ENCODE assay signal across 13 mouse cellular contexts in the genomic region with DNA sequence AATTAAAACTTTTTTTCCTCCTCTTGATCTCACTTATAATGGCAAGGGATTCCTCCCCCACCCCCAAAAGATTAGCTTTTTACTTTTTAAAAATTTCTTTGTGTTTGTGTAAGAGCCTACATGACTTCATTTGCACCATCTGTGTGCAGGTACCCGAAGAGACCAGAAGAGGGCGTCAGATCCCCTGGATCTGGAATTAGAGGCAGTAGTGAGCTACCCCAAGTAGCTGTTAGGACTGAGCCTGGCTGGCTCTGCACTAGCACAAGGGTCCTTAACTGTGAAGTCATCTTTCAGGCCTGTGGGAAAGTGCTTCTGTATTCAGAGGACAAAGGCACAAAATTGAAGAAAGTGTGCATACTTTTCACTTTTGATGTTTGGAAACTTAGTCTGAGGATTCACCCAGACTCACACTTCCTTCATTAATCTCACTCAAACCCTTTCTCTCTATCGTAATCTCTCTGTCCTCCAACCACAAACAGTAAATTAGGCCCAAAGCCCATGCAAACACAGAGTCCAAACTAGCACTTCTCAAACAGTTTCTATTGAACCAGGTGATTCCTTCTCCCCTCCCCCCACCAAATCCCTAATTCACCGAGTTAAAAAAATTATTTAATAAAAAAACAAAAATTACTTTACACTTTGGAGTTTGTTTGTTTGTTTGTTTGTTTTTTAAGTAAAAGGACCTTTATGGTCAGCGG.
A peak's percentile ranks its signal among the peaks of the same experiment; 100 is the strongest.
DNase-seq lines count a peak whose midpoint lies in the region; ATAC-seq and TF ChIP-seq lines count a peak whose summit lies in the region.
"Had no signal": no experiment of that assay in that cellular context is flagged by ENCODE, and none has a peak within 500 bp of the region (broad histone marks: within the 10 kb centered on the region; RNA-seq: fewer than 3 reads in every experiment).

No protein-coding gene starts in this region.

- 78% methylated on average over 5 of the region's 5 CpGs for WGBS in intestine, postnatal 0 days
- WGBS in intestine, embryonic 15.5 days, result 80% methylated on average over 5 of the region's 5 CpGs
- WGBS in lung, postnatal 0 days, result 79% methylated on average over 5 of the region's 5 CpGs
- WGBS in small intestine, adult 2 months, result 71% methylated on average over 5 of the region's 5 CpGs

- TF ChIP-seq POLR2A in small intestine, adult 2 months (IDR thresholded peaks at IDR 0.05; ENCODE audit: low read depth, low read length), result no peak

- no peak for DNase-seq in lung, postnatal 0 days (ENCODE audit: low spot score)
- no peak for DNase-seq in lung, postnatal 25 days (ENCODE audit: low spot score)
- DNase-seq in R1 (ENCODE audit: low read depth, low spot score), result peak; percentile 69
- no peak for DNase-seq in retina, postnatal 1 day
- DNase-seq: cerebellum, postnatal 10 days; kidney, postnatal 36 days had no signal

- H3K9ac ChIP-seq in intestine, postnatal 0 days (ENCODE audit: low read depth, low read length), result no peak overlapping the region
- no peak overlapping the region for H3K9ac ChIP-seq in intestine, embryonic 15.5 days
- no peak overlapping the region for H3K9ac ChIP-seq in lung, postnatal 0 days (replicated peaks; ENCODE audit: low read depth)
- H3K9ac ChIP-seq: embryonic facial prominence, embryonic 12.5 days; hindbrain, embryonic 15.5 days; limb, embryonic 15.5 days had no signal

- TF ChIP-seq CTCF in intestine, postnatal 0 days (IDR thresholded peaks at IDR 0.05; ENCODE audit: low read depth), result peak; percentile 38; the same call in 1 of the 2 replicates
- TF ChIP-seq CTCF in lung, postnatal 0 days (IDR thresholded peaks at IDR 0.05), result peak; percentile 44
- no peak for TF ChIP-seq CTCF in small intestine, adult 2 months (IDR thresholded peaks at IDR 0.05; ENCODE audit: extremely low read depth, insufficient read length, insufficient replicate concordance, low read depth, low read length)

- no peaks in the 10 kb centered on the region for H3K4me1 ChIP-seq in intestine, postnatal 0 days (replicated peaks; ENCODE audit: control insufficient read depth, insufficient read depth, low read length)
- H3K4me1 ChIP-seq in intestine, embryonic 15.5 days (replicated peaks), result no peaks in the 10 kb centered on the region
- H3K4me1 ChIP-seq in lung, postnatal 0 days (ENCODE audit: insufficient read depth, low read depth, low read length), result no peaks in the 10 kb centered on the region
- H3K4me1 ChIP-seq in small intestine, adult 2 months (ENCODE audit: control insufficient read depth, insufficient read depth, insufficient read length, low read length), result no peaks in the 10 kb centered on the region
- H3K4me1 ChIP-seq: hindbrain, embryonic 15.5 days; limb, embryonic 15.5 days had no signal

- TF ChIP-seq EP300 in lung, postnatal 0 days (IDR thresholded peaks at IDR 0.05), result no peak

- H3K4me2 ChIP-seq in intestine, postnatal 0 days (replicated peaks; ENCODE audit: low read depth), result no peak overlapping the region
- no peak overlapping the region for H3K4me2 ChIP-seq in intestine, embryonic 15.5 days (replicated peaks)
- H3K4me2 ChIP-seq in lung, postnatal 0 days (replicated peaks; ENCODE audit: low read depth, low read length), result no peak overlapping the region
- H3K4me2 ChIP-seq: embryonic facial prominence, embryonic 12.5 days; hindbrain, embryonic 15.5 days; limb, embryonic 15.5 days had no signal

- no peaks in the 10 kb centered on the region for H3K9me3 ChIP-seq in intestine, postnatal 0 days (ENCODE audit: control insufficient read depth)
- H3K9me3 ChIP-seq in intestine, embryonic 15.5 days, result no peaks in the 10 kb centered on the region
- no peaks in the 10 kb centered on the region for H3K9me3 ChIP-seq in lung, postnatal 0 days (ENCODE audit: low read length)
- H3K9me3 ChIP-seq: embryonic facial prominence, embryonic 12.5 days; hindbrain, embryonic 15.5 days; limb, embryonic 15.5 days had no signal

- H3K27me3 ChIP-seq in intestine, postnatal 0 days (replicated peaks; ENCODE audit: control insufficient read depth, insufficient read depth, low read length), result no peaks in the 10 kb centered on the region
- H3K27me3 ChIP-seq in intestine, embryonic 15.5 days (replicated peaks), result no peaks in the 10 kb centered on the region
- no peaks in the 10 kb centered on the region for H3K27me3 ChIP-seq in lung, postnatal 0 days (replicated peaks; ENCODE audit: insufficient read depth, low read length)
- H3K27me3 ChIP-seq in small intestine, adult 2 months (ENCODE audit: control insufficient read depth, insufficient read depth, low read length), result no peaks in the 10 kb centered on the region
- H3K27me3 ChIP-seq: hindbrain, embryonic 15.5 days; limb, embryonic 15.5 days had no signal

- no peak for ATAC-seq in intestine, postnatal 0 days
- no peak for ATAC-seq in intestine, embryonic 15.5 days
- ATAC-seq in lung, postnatal 0 days, result no peak

- H3K4me3 ChIP-seq in intestine, postnatal 0 days (ENCODE audit: low read depth, low read length), result no peak overlapping the region
- no peak overlapping the region for H3K4me3 ChIP-seq in intestine, embryonic 15.5 days (replicated peaks)
- H3K4me3 ChIP-seq in lung, postnatal 0 days (ENCODE audit: low read depth, low read length), result no peak overlapping the region
- no peak overlapping the region for H3K4me3 ChIP-seq in small intestine, adult 2 months (ENCODE audit: low read depth, low read length)
- H3K4me3 ChIP-seq: embryonic facial prominence, embryonic 12.5 days; hindbrain, embryonic 15.5 days; limb, embryonic 15.5 days had no signal

- no peaks in the 10 kb centered on the region for H3K36me3 ChIP-seq in intestine, postnatal 0 days (ENCODE audit: control insufficient read depth, insufficient read depth)
- no peaks in the 10 kb centered on the region for H3K36me3 ChIP-seq in intestine, embryonic 15.5 days
- H3K36me3 ChIP-seq in lung, postnatal 0 days (ENCODE audit: insufficient read depth, low read length), result no peaks in the 10 kb centered on the region
- no peaks in the 10 kb centered on the region for H3K36me3 ChIP-seq in small intestine, adult 2 months (ENCODE audit: control insufficient read depth, insufficient read depth, low read length)
- H3K36me3 ChIP-seq: embryonic facial prominence, embryonic 12.5 days; hindbrain, embryonic 15.5 days; limb, embryonic 15.5 days had no signal

- no peak overlapping the region for H3K27ac ChIP-seq in intestine, postnatal 0 days (ENCODE audit: low read depth, low read length)
- no peak overlapping the region for H3K27ac ChIP-seq in intestine, embryonic 15.5 days
- no peak overlapping the region for H3K27ac ChIP-seq in lung, postnatal 0 days (ENCODE audit: low read length)
- peak overlapping the region; percentile 41; the same call in 1 of the 2 replicates for H3K27ac ChIP-seq in small intestine, adult 2 months (ENCODE audit: insufficient read depth, low read depth, low read length)
- H3K27ac ChIP-seq: embryonic facial prominence, embryonic 12.5 days; hindbrain, embryonic 15.5 days; limb, embryonic 15.5 days; macrophage had no signal
